Mouse (Mus musculus): ENCODE data around the gene Ogdh. TPM values are rescaled to one million over a fixed set of nuclear protein-coding genes. Genes with fewer than 3 reads are reported as not detected.

The Ogdh gene
- polyA plus RNA-seq (2017; shearing (Covaris generic)), result 209 TPM

GRCm38 (mm10) chr11:6291401-6292115 is at the start of gene Ogdh:
Gene Ogdh (plus strand): TSS chr11:6291633.

DNA sequence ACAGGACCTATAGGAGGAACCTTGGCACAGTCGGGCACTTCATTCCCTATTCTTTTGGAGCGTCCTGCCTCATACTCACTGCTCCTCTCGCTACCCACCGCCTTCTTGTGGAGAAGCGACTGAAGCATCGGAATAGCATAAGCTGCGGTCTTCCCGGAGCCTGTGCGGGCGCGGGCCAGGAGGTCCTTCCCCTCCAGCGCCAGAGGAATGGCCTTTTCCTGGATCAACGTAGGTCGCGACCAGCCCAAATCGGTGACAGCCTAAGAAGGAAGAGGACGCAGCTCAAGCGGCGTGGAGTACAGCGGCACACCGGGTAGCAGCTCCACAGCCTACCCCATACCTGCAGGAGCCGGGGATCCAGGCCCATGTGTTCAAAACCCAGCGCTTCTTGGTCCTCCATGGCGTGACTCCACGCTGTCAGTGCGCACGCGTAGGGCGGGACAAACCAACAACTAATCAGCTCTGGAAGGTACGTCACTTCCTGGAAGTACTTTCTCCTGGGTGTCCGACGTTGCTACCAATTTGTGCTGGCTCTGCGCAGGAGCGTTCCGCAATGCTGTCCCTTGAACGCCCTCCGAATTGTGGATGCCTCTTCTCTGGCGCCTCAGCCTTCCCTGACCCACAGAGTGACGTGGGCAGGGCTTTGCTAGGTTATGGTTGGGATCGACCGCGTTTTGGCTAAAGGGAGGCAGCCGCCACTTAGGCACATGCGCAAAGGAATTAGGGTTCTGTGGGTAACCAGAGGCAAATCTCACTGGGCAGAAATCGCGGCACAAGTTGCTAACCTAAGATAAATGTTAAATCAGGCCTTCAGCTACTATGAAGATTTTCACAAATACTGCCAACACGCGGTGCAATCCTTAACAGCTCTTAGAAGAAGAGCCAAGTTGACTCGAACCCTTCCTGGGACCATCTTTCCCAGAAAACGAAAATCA is 23.8 kb upstream of the Ogdh start, which contains the start of gene Ddx56:
Gene Ddx56 (minus strand): TSS at position 453 of the 935 bp plus-strand sequence.

DNA sequence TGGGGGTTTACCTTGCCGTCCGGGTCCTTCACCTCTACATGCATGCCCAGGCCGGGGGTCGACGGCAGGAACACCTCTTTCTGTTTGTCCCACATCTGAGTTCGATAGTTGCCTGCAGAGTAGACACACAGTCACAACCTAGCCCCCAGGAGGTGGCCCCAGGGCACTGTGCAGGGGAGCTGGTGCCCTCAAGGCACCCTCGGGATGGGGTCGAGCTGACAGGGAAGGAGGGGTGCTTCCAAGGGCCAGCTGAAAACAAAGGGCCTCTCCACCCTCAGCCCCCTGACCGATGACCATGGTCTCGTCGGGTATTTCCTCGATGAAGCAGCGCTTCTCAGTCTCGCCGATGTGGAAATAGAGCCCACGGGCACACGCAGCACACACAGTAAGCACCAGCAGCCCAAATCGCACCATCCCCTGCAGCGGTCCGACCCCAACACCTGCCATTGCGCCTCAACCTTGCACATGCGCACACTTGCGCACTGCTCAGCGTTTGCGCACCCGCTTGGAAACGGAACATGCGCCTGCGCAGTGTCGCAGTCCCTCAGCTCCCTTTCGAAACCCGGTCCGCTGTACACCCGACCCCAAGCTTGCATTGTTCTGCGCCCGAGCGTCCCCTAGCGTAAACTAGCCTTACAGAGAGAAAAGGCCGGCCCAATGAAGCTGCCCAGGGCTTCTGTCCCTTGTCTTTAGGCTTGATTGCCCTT is 16.9 kb upstream of the Ogdh start, which contains the start of gene Tmed4:
Gene Tmed4 (minus strand): TSS at position 484 of the 707 bp plus-strand sequence.

DNA sequence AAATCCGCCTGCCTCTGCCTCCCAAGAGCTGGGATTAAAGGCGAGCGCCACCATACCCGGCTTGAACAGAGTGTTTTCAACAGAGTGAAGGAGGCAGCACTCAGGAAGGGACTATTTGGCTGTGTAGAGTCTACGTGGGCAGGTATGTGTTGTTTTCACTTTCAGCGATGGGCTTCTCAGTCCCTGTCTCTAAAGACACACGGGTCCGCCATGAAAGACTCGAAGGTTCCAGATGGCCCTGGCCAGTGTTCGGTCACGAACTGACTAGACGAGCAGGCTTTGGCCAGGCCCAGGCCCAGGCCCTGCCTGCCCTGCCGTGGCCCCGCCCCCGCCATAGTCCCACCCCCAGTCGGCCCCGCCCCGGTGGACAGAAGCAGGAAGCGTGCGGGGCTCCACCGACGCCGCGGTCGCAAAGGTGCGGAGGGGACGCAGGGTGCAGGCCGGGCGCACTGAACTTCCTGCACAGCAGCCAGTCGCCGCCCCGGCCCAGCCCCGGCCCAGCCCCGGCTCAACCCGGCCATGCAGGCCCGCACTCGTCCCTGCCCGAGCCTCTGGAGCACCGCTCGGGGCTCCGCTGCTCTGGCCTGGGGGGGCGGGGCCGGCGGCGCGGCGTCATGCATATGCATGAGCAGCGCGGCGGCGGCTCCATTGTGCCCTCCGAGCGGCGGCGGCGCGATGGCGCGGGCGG is 97.4 kb downstream of the Ogdh start, which contains the start of gene Zmiz2:
Gene Zmiz2 (plus strand): TSS at position 349 of the 688 bp plus-strand sequence.

Other genes with a start within 250 kb of the Ogdh start
- gene Camk2b, start 225.3 kb upstream of the Ogdh start, polyA plus RNA-seq (2017; shearing (Covaris generic)), result 4.8 TPM
- gene A730071L15Rik, start 91.6 kb upstream of the Ogdh start, polyA plus RNA-seq (2017; shearing (Covaris generic)), result 0.35 TPM
- 46.3 TPM for gene Nudcd3, start 91.2 kb upstream of the Ogdh start, polyA plus RNA-seq (2017; shearing (Covaris generic))
- not detected for gene Npc1l1, start 61.5 kb upstream of the Ogdh start, polyA plus RNA-seq (2017; shearing (Covaris generic))
- gene Ddx56, start 23.9 kb upstream of the Ogdh start, polyA plus RNA-seq (2017; shearing (Covaris generic)), result 54.1 TPM
- gene Tmed4, start 16.8 kb upstream of the Ogdh start, polyA plus RNA-seq (2017; shearing (Covaris generic)), result 46.1 TPM
- 68.9 TPM for gene Zmiz2, start 97.4 kb downstream of the Ogdh start, polyA plus RNA-seq (2017; shearing (Covaris generic))
- gene Ppia, start 123.8 kb downstream of the Ogdh start, polyA plus RNA-seq (2017; shearing (Covaris generic)), result 3,883 TPM
- gene H2afv, start 152.8 kb downstream of the Ogdh start, polyA plus RNA-seq (2017; shearing (Covaris generic)), result 146 TPM
- gene Purb, start 184.3 kb downstream of the Ogdh start, polyA plus RNA-seq (2017; shearing (Covaris generic)), result 53.9 TPM
- gene Myo1g, start 229.3 kb downstream of the Ogdh start, polyA plus RNA-seq (2017; shearing (Covaris generic)), result 145 TPM

Data from effector memory CD4-positive, alpha-beta T cell, adult 5 months (primary cell).